Mouse (Mus musculus) forebrain, embryonic 11.5 days (tissue): Measurements from ENCODE around the gene Ets2. TPM values are rescaled to one million over a fixed set of nuclear protein-coding genes. Genes with fewer than 3 reads are reported as not detected.
A peak's percentile ranks its signal among the peaks of the same experiment; 100 is the strongest.

Experiments used
- ATAC-seq: fragments of 200-750 bp; cut with Nextera tagmentation; replicated peaks from 2 replicates; pipeline ENCODE4 v1.8.0; 2017; ENCODE audit warnings: moderate TSS enrichment; ENCODE audit not compliant: low FRiP score
- DNase-seq: peaks from one replicate; pipeline ENCODE4 v3.0.0-alpha.2; 2017; ENCODE audit warnings: low spot score
- H3K27ac ChIP-seq: fragments of 300-500 bp; sonication (generic); 2 replicates; pipeline ENCODE4 v1.5.1; 2014; ENCODE audit warnings: low read depth, low read length
- H3K27me3 ChIP-seq: fragments of 300-500 bp; sonication (generic); 2 replicates; pipeline ENCODE4 v1.6.1; 2014; ENCODE audit warnings: mild to moderate bottlenecking, low read length, mixed read lengths; ENCODE audit not compliant: control insufficient read depth, insufficient read depth
- H3K36me3 ChIP-seq: fragments of 300-500 bp; sonication (generic); 2 replicates; pipeline ENCODE4 v1.6.1; 2014; ENCODE audit warnings: mild to moderate bottlenecking, low read length, moderate library complexity, mixed read lengths; ENCODE audit not compliant: control insufficient read depth, insufficient read depth
- H3K4me1 ChIP-seq: fragments of 300-500 bp; sonication (generic); replicated peaks from 2 replicates; pipeline ENCODE4 v1.6.1; 2014; ENCODE audit warnings: low read length, mixed read lengths; ENCODE audit not compliant: control insufficient read depth, insufficient read depth
- H3K4me2 ChIP-seq: fragments of 300-500 bp; sonication (generic); 2 replicates; pipeline ENCODE4 v1.6.1; 2014; ENCODE audit warnings: low read depth, mild to moderate bottlenecking, low read length, moderate library complexity, mixed read lengths; ENCODE audit not compliant: severe bottlenecking
- H3K4me3 ChIP-seq: fragments of 300-500 bp; sonication (generic); 2 replicates; pipeline ENCODE4 v1.5.1; 2014; ENCODE audit warnings: low read depth, low read length
- H3K9ac ChIP-seq: fragments of 300-500 bp; sonication (generic); 2 replicates; pipeline ENCODE4 v1.6.1; 2014; ENCODE audit warnings: low read length
- H3K9me3 ChIP-seq: fragments of 300-500 bp; sonication (generic); 2 replicates; pipeline ENCODE4 v1.6.1; 2016; ENCODE audit warnings: low read length, mixed read lengths; ENCODE audit not compliant: control insufficient read depth
- WGBS: fragments of 180-500 bp; shearing (Covaris S2); extraction: QIAGEN DNeasy Blood & Tissue Kit; methylation state at CpG from one replicate; pipeline ENCODE4 v1.1.7; 2014; 5-methylcytosine and 5-hydroxymethylcytosine counted together
- polyA plus RNA-seq: library from polyadenylated mRNA; unstranded; fragments of >200 nt; fragmentation: Nextera tagmentation; extraction: Ambion mirVana; gene quantifications from 2 replicates; pipeline ENCODE4 v1.2.1, GENCODE M21; 2014

Gene Ets2
- polyA plus RNA-seq, 1 experiment from 2014 or later = 15.6 TPM

- 78% methylated on average over 6 of the region's 6 CpGs for WGBS
Measured at GRCm38 (mm10) chr16:95665472-95666131, 36.3 kb upstream of the Ets2 start.

GRCm38 (mm10) chr16:95666288-95666687 lies 35.6 kb upstream of the Ets2 start:
- no peak overlapping the region for H3K4me3 ChIP-seq
- H3K27me3 ChIP-seq = peaks cover 2% of the 10 kb centered on the region; the same call in 1 of the 2 replicates
- DNase-seq = no peak
- no peak for ATAC-seq
- no peak overlapping the region for H3K27ac ChIP-seq
- no peak overlapping the region for H3K9ac ChIP-seq
- WGBS = 94% methylated on average over 10 of the region's 10 CpGs
- no peaks in the 10 kb centered on the region for H3K36me3 ChIP-seq
- no peak overlapping the region for H3K4me2 ChIP-seq
- no peaks in the 10 kb centered on the region for H3K9me3 ChIP-seq
- 0 out of 2 replicates have a peak, but pooled peaks cover 2% of the 10 kb centered on the region for H3K4me1 ChIP-seq

More at GRCm38 (mm10) chr16:95665472-95666131, 36.3 kb upstream of the Ets2 start:
- Histone ChIP-seq H3K9ac (no peak overlapping the region), H3K27me3 (peaks cover 2% of the 10 kb centered on the region; the same call in 1 of the 2 replicates), H3K4me1 (0 out of 2 replicates have a peak, but pooled peaks cover 2% of the 10 kb centered on the region), H3K4me3 (no peak overlapping the region), H3K36me3 (no peaks in the 10 kb centered on the region), H3K27ac (no peak overlapping the region), H3K9me3 (no peaks in the 10 kb centered on the region), H3K4me2 (no peak overlapping the region)
- ATAC-seq (no peak), DNase-seq (no peak)

GRCm38 (mm10) chr16:95667395-95668150 lies 34.3 kb upstream of the Ets2 start:
- Histone ChIP-seq H3K4me1 (0 out of 2 replicates have a peak, but pooled peaks cover 2% of the 10 kb centered on the region), H3K4me2 (no peak overlapping the region), H3K9ac (no peak overlapping the region), H3K36me3 (no peaks in the 10 kb centered on the region), H3K27me3 (peaks cover 2% of the 10 kb centered on the region; the same call in 1 of the 2 replicates), H3K27ac (no peak overlapping the region), H3K9me3 (no peaks in the 10 kb centered on the region), H3K4me3 (no peak overlapping the region)
- DNase-seq (no peak), ATAC-seq (no peak)
- 68% methylated on average over 11 of the region's 11 CpGs for WGBS

- ATAC-seq = peak; percentile 83
- H3K4me1 ChIP-seq = 0 out of 2 replicates have a peak, but pooled peaks cover 2% of the 10 kb centered on the region
- no peaks in the 10 kb centered on the region for H3K9me3 ChIP-seq
- WGBS = 39% methylated on average over 19 of the region's 19 CpGs
- H3K36me3 ChIP-seq = no peaks in the 10 kb centered on the region
- H3K4me3 ChIP-seq = no peak overlapping the region
- no peak overlapping the region for H3K4me2 ChIP-seq
- peaks cover 2% of the 10 kb centered on the region; the same call in 1 of the 2 replicates for H3K27me3 ChIP-seq
- DNase-seq = peak; percentile 55
- no peak overlapping the region for H3K9ac ChIP-seq
- no peak overlapping the region for H3K27ac ChIP-seq
Measured at GRCm38 (mm10) chr16:95668151-95668993, 33.5 kb upstream of the Ets2 start.

DNA sequence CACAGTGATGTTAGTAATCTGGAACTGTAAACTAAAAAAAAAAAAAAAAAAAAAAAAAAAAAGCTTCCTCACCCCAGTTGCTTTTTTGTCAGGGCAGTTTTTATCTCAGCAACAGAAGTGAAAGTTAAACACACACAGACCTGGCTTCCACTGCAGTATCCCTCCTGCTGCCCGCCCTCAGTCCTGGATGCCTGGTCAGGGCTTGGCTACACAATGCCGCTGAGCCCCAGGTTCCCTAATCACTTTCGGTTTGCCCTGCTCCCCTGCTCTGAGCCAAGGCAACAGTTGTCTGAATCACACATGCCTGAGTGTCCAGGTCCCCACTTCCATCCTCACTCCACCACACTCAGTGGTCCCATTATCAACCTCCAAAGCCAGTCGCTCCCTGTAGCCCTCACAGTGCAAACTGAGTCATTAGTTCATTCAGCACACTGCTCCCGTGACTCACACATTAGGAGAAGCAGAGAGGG lies 27.4 kb upstream of the Ets2 start:
- DNase-seq = no peak
- WGBS = 35% methylated on average over 5 of the region's 5 CpGs
- H3K4me3 ChIP-seq = no peak overlapping the region
- no peak overlapping the region for H3K9ac ChIP-seq
- ATAC-seq = no peak
- no peaks in the 10 kb centered on the region for H3K4me1 ChIP-seq
- no peak overlapping the region for H3K27ac ChIP-seq
- no peak overlapping the region for H3K4me2 ChIP-seq
- H3K36me3 ChIP-seq = no peaks in the 10 kb centered on the region
- no peaks in the 10 kb centered on the region for H3K9me3 ChIP-seq
- H3K27me3 ChIP-seq = no peaks in the 10 kb centered on the region; the same call in 1 of the 2 replicates

GRCm38 (mm10) chr16:95675212-95675611 lies 26.7 kb upstream of the Ets2 start:
- Histone ChIP-seq H3K27ac (no peak overlapping the region), H3K9me3 (no peaks in the 10 kb centered on the region), H3K4me1 (no peaks in the 10 kb centered on the region), H3K27me3 (no peaks in the 10 kb centered on the region; the same call in 1 of the 2 replicates), H3K36me3 (no peaks in the 10 kb centered on the region), H3K9ac (no peak overlapping the region), H3K4me3 (no peak overlapping the region), H3K4me2 (no peak overlapping the region)
- DNase-seq (no peak), ATAC-seq (no peak)
- 78% methylated on average over 11 of the region's 11 CpGs for WGBS

DNA sequence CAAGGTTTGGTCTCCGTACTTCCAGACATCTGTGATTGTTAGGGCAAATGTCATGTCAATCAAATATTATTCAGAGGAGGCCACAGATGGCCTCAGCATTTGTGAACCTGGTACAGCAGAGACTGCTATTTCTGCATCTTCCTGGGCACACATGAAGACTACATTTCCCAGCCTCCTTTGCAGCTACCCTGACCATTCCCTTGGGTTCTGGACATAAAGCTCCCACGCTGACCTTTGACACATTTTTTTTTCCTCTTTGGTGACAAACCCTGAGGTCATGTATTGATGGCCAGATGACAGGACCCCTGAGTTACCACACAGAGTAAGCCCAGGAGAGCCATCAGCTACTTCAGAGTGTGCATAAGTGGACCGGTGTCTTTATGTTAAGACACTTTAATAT lies 25.2 kb upstream of the Ets2 start:
- DNase-seq = no peak
- H3K4me3 ChIP-seq = no peak overlapping the region
- no peak overlapping the region for H3K27ac ChIP-seq
- WGBS = 85% methylated on average over 3 of the region's 3 CpGs
- H3K4me1 ChIP-seq = no peaks in the 10 kb centered on the region
- H3K27me3 ChIP-seq = no peaks in the 10 kb centered on the region
- H3K36me3 ChIP-seq = no peaks in the 10 kb centered on the region
- no peak overlapping the region for H3K9ac ChIP-seq
- no peak for ATAC-seq
- H3K4me2 ChIP-seq = no peak overlapping the region
- H3K9me3 ChIP-seq = no peaks in the 10 kb centered on the region

DNA sequence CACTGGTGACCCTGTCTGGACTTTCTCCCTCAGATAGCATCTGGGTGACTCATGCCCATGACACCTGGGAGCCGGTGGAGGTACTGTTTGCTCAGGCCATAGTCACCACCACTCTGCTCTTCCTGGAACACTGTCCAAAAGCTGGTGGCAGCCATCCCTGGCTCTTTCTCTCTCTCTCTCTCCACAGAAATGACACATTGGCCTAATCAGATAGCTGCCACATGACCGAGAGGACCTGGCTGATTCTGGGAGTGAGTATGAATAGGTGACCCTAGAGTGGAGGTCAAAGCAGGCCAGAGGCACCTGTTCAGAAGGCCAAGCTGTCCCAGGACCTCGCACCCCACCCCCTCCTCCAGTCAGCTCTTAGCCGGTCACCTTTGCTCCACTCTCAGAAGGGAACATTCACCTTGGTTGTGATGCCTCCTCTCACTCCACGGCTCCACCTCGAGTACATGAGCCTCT lies 19.4 kb upstream of the Ets2 start:
- Histone ChIP-seq H3K4me1 (0 out of 2 replicates have a peak, but pooled peaks cover 3% of the 10 kb centered on the region), H3K4me3 (no peak overlapping the region), H3K36me3 (no peaks in the 10 kb centered on the region), H3K9ac (no peak overlapping the region), H3K27ac (no peak overlapping the region), H3K9me3 (no peaks in the 10 kb centered on the region), H3K27me3 (no peaks in the 10 kb centered on the region), H3K4me2 (no peak overlapping the region)
- DNase-seq = no peak
- no peak for ATAC-seq
- 92% methylated on average over 6 of the region's 6 CpGs for WGBS
